9 mouse cellular contexts compared by ENCODE assay signal in genomic region chr5:144761161-144761868, GRCm38 (mm10). TPM values are rescaled to one million over a fixed set of nuclear protein-coding genes. Genes with fewer than 3 reads are reported as not detected.
DNase-seq lines count a peak whose midpoint lies in the region; ATAC-seq and TF ChIP-seq lines count a peak whose summit lies in the region.
"Had no signal": no experiment of that assay in that cellular context is flagged by ENCODE, and none has a peak within 500 bp of the region (broad histone marks: within the 10 kb centered on the region; RNA-seq: fewer than 3 reads in every experiment).

TSS of gene Tmem130 (minus strand) at chr5:144761818.

- H3K4me3 ChIP-seq in heart, embryonic 15.5 days: peak within 1 kb of the TSS; percentile 22
- H3K4me3 ChIP-seq in cerebellum, adult 2 months (replicated peaks; ENCODE audit: insufficient read depth, low read depth, low read length): peak within 1 kb of the TSS; percentile 74
- peak within 1 kb of the TSS; percentile 66 for H3K4me3 ChIP-seq in layer of hippocampus, adult 2 months
- H3K4me3 ChIP-seq in liver, postnatal 0 days (ENCODE audit: low read depth, low read length): no peak within 1 kb of the TSS
- H3K4me3 ChIP-seq in small intestine, adult 2 months (ENCODE audit: low read depth, low read length): peak within 1 kb of the TSS; percentile 42

- ATAC-seq in heart, embryonic 15.5 days (replicated peaks; ENCODE audit: insufficient number of reproducible peaks, insufficient read depth, low FRiP score, low read depth): peak; percentile 43; the same call in 1 of the 2 replicates
- ATAC-seq in liver, postnatal 0 days: peak; percentile 66

- peak; percentile 77 for TF ChIP-seq POLR2A in cerebellum, adult 2 months (IDR thresholded peaks at IDR 0.05; ENCODE audit: borderline replicate concordance, insufficient read depth, low read length)
- TF ChIP-seq POLR2A in small intestine, adult 2 months (IDR thresholded peaks at IDR 0.05; ENCODE audit: low read depth, low read length): no peak

- H3K9me3 ChIP-seq in heart, embryonic 15.5 days (replicated peaks): no peaks in the 10 kb centered on the region
- no peaks in the 10 kb centered on the region for H3K9me3 ChIP-seq in liver, postnatal 0 days (ENCODE audit: low read length)

- no peak within 1 kb of the TSS for H3K9ac ChIP-seq in heart, embryonic 15.5 days
- H3K9ac ChIP-seq in liver, postnatal 0 days (replicated peaks): no peak within 1 kb of the TSS

- no peak for TF ChIP-seq CTCF in cerebellum, adult 2 months (IDR thresholded peaks at IDR 0.05; ENCODE audit: borderline replicate concordance, insufficient read depth, low read depth, low read length)
- no peak; the same call in 1 of the 2 replicates for TF ChIP-seq CTCF in layer of hippocampus, adult 2 months (conservative IDR thresholded peaks at IDR 0.05)
- TF ChIP-seq CTCF in liver, postnatal 0 days (IDR thresholded peaks at IDR 0.05; ENCODE audit: low read depth): no peak
- TF ChIP-seq CTCF in small intestine, adult 2 months (IDR thresholded peaks at IDR 0.05; ENCODE audit: extremely low read depth, insufficient read length, insufficient replicate concordance, low read depth, low read length): no peak

- no peak for TF ChIP-seq EP300 in liver, postnatal 0 days (IDR thresholded peaks at IDR 0.05; ENCODE audit: low read depth)

- DNase-seq in heart, adult 9 months (ENCODE audit: low spot score in 2 of 2): no peak
- DNase-seq in cerebellum, adult 2 months: peak; percentile 91 to 94
- peak; percentile 75 to 90 for DNase-seq in frontal cortex, adult 2 months (ENCODE audit: extremely low spot score in 1 of 2, low spot score in 1 of 2)
- peak; percentile 74 to 82 for DNase-seq in layer of hippocampus, adult 2 months (ENCODE audit: low spot score in 2 of 2)
- peak; percentile 46 for DNase-seq in liver, postnatal 0 days
- no peak for DNase-seq in spleen, postnatal 14 days (ENCODE audit: low spot score in 2 of 2)

- H3K27me3 ChIP-seq in heart, embryonic 15.5 days: peaks cover 30% of the 10 kb centered on the region
- H3K27me3 ChIP-seq in cerebellum, adult 2 months (ENCODE audit: control insufficient read depth, insufficient read depth, low read length): no peaks in the 10 kb centered on the region
- peaks cover 13% of the 10 kb centered on the region for H3K27me3 ChIP-seq in liver, postnatal 0 days (ENCODE audit: insufficient read depth, low read length)
- H3K27me3 ChIP-seq in small intestine, adult 2 months (ENCODE audit: control insufficient read depth, insufficient read depth, low read length): peaks cover 8% of the 10 kb centered on the region; the same call in 1 of the 2 replicates

- WGBS in heart, embryonic 15.5 days: 1% methylated on average over 38 of the region's 38 CpGs
- WGBS in cerebellum, adult 2 months: 1% methylated on average over 38 of the region's 38 CpGs
- 2% methylated on average over 38 of the region's 38 CpGs for WGBS in liver, postnatal 0 days (ENCODE audit: insufficient replicate concordance)
- 2% methylated on average over 38 of the region's 38 CpGs for WGBS in small intestine, adult 2 months

- H3K27ac ChIP-seq in heart, embryonic 15.5 days: no peak within 1 kb of the TSS
- peak within 1 kb of the TSS; percentile 45 for H3K27ac ChIP-seq in cerebellum, adult 2 months (ENCODE audit: insufficient read depth, low read length)
- H3K27ac ChIP-seq in layer of hippocampus, adult 2 months: peak within 1 kb of the TSS; percentile 92
- no peak within 1 kb of the TSS for H3K27ac ChIP-seq in liver, postnatal 0 days (ENCODE audit: low read depth)
- no peak within 1 kb of the TSS for H3K27ac ChIP-seq in small intestine, adult 2 months (ENCODE audit: insufficient read depth, low read depth, low read length)

- peak within 1 kb of the TSS; percentile 50 for H3K4me2 ChIP-seq in heart, embryonic 15.5 days
- H3K4me2 ChIP-seq in liver, postnatal 0 days (ENCODE audit: low read depth, low read length): peak within 1 kb of the TSS; percentile 48

- peaks cover 6% of the 10 kb centered on the region for H3K4me1 ChIP-seq in heart, embryonic 15.5 days (replicated peaks)
- peaks cover 5% of the 10 kb centered on the region for H3K4me1 ChIP-seq in cerebellum, adult 2 months (ENCODE audit: control insufficient read depth, insufficient read depth, low read length)
- no peaks in the 10 kb centered on the region for H3K4me1 ChIP-seq in liver, postnatal 0 days (ENCODE audit: insufficient read depth)
- peaks cover 5% of the 10 kb centered on the region for H3K4me1 ChIP-seq in small intestine, adult 2 months (ENCODE audit: control insufficient read depth, insufficient read depth, insufficient read length, low read length)

- H3K36me3 ChIP-seq in heart, embryonic 15.5 days: no peaks in the 10 kb centered on the region
- no peaks in the 10 kb centered on the region for H3K36me3 ChIP-seq in liver, postnatal 0 days (replicated peaks; ENCODE audit: insufficient read depth, low read length)
- H3K36me3 ChIP-seq in small intestine, adult 2 months (ENCODE audit: control insufficient read depth, insufficient read depth, low read length): no peaks in the 10 kb centered on the region

RNA-seq across cellular contexts. Expression of gene Tmem130, which starts in this region (rescaled TPM):
- polyA plus RNA-seq in heart, embryonic 15.5 days (2015; fragmentation: Nextera tagmentation; extraction: Ambion mirVana): 0.74 and 1.3 TPM in 2 replicates
- polyA plus RNA-seq in cerebellum, adult 2 months (2012; rRNA removed): 159 and 178 TPM in 2 replicates
- 153 and 159 TPM in 2 replicates for polyA plus RNA-seq in frontal cortex, adult 2 months (2012; rRNA removed)
- 100 to 1,000 TPM; 126 to 132 TPM for total RNA-seq in layer of hippocampus, adult 2 months (2021)
- 0.09 and 0.12 TPM in 2 replicates for polyA plus RNA-seq in liver, postnatal 0 days (2015; fragmentation: Nextera tagmentation; extraction: Ambion mirVana)
- polyA plus RNA-seq in small intestine, adult 2 months (2012; rRNA removed): 0.50 and 0.99 TPM in 2 replicates
- total RNA-seq: CH12.LX had no signal

Comparison
In these comparisons a context has a peak if more than half of its experiments do, and no peak if none do; other contexts are left out.
1. RNA of gene Tmem130 (polyA plus RNA-seq): 159 to 178 TPM in cerebellum, adult 2 months and 153 to 159 TPM in frontal cortex, adult 2 months; 0.50 to 0.99 TPM in small intestine, adult 2 months, 0.74 to 1.3 TPM in heart, embryonic 15.5 days and 0.09 to 0.12 TPM in liver, postnatal 0 days; every median in the first group is over 10 times any median in the second.
2. Peak in DNase-seq, ATAC-seq and H3K4me2 ChIP-seq in liver, postnatal 0 days; RNA of the gene not detected or under 1 TPM.
3. H3K27ac ChIP-seq: peak in cerebellum, adult 2 months (single experiment) and layer of hippocampus, adult 2 months (single experiment); none in heart, embryonic 15.5 days (single experiment), liver, postnatal 0 days (single experiment) and small intestine, adult 2 months (single experiment).
4. DNase-seq: peak in cerebellum, adult 2 months (2 of 2), frontal cortex, adult 2 months (2 of 2) and layer of hippocampus, adult 2 months (2 of 2); none in heart, adult 9 months (0 of 2) and spleen, postnatal 14 days (0 of 2).